Mouse (Mus musculus): ENCODE results near the gene Maml1.
"Not testable (repeated sequence)": the region's sequence is repeated elsewhere in the genome, so short reads cannot be mapped to it uniquely, and the experiment has no call there.

Gene Maml1

GRCm38 (mm10) chr11:50292190-50292855 lies at the start of gene Maml1:
Maml1 (minus strand) TSS chr11:50292311.
- DNase-seq (ENCODE audit: low spot score) = peak; percentile 97

GRCm38 (mm10) chr11:50336891-50337290 lies 44.8 kb upstream of the Maml1 start:
- no peak for DNase-seq (ENCODE audit: low spot score)

DNA sequence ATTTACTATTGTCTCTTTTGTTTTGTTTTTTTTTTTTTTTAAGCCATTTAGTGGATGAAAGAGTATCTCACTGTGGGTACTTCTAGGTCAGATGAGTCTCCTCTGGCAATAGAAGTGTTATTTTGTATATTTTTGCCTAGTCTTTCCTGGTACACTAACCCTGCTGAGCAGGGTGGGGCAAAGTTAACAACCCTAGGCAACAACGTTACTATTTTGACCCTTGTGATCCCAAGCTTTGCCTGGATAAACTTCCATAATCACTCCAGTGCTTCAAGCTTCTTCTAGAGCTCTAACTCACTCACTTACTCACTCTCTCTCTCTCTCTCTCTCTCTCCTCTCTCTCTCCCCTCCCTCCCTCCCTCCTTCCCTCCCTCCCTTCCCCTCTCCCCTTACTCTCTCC lies 44.0 kb upstream of the Maml1 start:
- no peak for DNase-seq (ENCODE audit: low spot score)

DNA sequence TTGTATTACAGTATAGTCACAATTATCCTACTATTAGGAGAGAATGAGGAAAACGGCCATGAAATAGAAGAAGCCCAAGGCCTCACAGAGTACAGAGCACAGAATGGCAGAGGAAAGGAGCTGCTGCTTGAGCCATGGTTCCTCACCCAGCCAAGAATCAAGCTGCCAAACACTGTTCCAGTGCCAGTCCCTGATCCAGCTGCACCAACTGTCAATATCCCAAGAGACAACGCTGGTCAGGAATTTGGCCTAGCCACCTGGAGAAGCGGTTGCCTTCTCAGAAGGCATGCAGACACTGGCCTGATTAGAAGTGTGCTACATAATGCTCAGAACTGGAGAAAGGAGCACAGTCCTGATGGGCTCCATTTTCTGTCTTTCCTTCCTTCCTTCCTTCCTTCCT lies 41.1 kb upstream of the Maml1 start:
- no peak for DNase-seq (ENCODE audit: low spot score)

DNA sequence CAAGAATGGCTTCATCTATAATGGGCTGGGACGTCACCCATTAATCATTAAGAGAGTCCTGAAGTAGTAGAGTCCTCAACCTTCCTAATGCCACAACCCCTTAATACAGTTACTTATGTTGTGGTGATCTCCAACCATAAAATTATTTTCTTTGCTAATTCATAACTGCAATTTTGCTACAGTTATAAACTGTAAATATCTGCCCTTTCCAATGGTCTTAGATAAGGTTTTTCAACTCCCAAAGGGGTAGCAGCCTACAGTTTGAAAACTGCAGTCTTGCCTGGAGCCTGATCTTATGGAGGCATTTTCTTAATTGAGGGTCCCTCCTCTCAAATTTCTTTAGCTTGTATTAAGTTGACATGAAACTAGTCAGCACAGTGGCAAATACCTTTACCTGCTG lies 37.3 kb upstream of the Maml1 start:
- DNase-seq (ENCODE audit: low spot score) = no peak

DNA sequence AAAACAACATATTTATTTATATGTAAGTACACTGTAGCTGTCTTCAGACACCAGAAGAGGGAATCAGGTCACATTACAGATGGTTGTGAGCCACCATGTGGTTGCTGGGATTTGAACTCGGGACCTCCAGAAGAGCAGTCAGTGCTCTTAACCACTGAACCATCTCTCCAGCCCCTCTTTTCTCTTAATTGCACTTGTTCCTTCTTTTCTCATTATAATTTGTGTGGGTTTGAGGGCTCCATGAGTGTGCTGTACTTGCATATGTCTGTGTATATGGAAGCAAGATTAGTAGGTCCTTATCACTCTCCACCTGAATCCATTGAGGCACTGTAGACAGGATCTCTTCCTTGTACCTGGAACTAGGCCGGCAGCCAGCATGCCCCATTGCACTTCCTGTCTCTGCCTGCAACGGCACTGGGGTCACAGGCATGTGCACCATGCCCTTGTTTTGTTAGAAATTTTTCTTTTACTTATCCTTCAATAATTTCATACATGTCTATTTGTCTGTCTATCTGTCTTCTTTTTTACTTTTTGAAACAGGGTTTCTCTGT lies 36.0 kb upstream of the Maml1 start:
- DNase-seq (ENCODE audit: low spot score) = no peak

- DNase-seq (ENCODE audit: low spot score) = no peak
These were observed 34.3 kb upstream of the Maml1 start for GRCm38 (mm10) chr11:50326302-50326966.

- DNase-seq (ENCODE audit: low spot score) = peak; percentile 97
These were observed 33.6 kb upstream of the Maml1 start, which contains the start of gene Canx for GRCm38 (mm10) chr11:50325496-50326301. Canx (minus strand) TSS chr11:50325673.

DNA sequence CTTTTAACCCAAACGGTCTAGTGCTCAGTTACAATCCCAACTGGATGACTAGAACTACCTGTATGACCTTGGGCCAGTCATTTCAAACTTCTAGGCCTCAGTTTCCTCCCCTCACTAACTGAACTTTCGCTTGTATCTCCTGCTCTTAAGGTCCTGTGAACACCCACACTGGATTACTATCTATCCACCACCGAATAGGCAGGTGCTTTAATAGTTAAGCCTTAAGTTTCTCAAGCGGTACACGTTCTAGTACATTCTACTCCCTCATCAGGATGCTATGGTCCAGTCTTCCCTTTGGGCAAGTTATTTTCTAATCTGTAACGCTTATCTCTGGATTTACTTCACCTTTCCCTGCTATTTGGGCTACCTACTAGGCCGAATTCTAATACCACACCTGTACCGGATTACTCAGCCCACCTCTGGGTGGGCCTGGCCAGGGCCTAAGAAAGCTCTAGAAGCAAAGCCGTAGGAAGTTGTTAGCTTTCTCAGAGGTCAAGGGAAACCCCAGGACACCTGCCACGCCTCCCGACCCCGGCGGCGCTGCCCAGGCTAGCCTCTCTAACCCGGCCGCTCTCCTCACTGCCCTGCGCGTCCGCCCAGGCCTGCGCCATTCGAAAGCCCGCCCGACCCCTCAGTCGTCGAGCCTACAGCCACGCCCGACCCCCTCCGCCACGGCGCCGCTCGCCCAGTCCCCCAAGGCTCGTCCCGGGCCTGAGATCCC lies 32.8 kb upstream of the Maml1 start:
- no peak for DNase-seq (ENCODE audit: low spot score)

- no peak for DNase-seq (ENCODE audit: low spot score)
These were observed 31.7 kb upstream of the Maml1 start for GRCm38 (mm10) chr11:50323843-50324242.

DNA sequence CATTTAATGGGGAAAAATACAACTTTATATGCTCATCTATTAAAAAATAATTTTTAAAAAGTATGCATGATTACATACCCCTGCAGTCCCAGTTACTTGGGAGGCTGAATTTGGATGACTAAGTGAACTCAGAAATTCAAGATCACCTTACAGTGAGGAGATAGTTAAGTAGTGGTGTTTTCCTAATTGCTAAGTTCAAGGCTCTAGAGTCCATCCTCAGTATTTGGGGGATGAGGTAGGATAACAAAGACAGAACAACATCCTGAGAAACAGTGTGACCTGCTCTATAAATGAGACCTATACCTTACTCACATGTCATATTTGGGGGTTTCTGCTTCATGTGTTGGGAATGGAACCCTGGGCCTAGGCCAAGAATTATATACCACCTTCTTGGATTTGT lies 30.2 kb upstream of the Maml1 start:
- DNase-seq (ENCODE audit: low spot score) = no peak

GRCm38 (mm10) chr11:50321239-50321638 lies 29.1 kb upstream of the Maml1 start:
- no peak for DNase-seq (ENCODE audit: low spot score)

DNA sequence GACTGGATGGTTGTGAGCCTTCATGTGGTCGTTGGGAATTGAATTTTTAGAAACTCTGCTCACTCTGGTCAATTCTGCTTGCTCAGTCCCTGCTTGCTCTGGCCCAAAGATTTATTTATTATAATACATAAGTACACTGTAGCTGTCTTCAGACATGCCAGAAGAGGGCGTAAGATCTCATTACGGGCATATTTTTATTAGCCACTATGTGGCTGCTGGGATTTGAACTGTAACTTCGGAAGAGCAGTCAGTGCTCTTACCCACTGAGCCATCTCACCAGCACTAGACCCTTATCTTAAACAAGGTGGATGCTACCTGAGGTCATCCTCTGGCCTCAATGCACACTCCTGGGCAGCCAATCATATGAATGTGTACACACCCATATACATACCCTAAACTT lies 27.2 kb upstream of the Maml1 start:
- DNase-seq (ENCODE audit: low spot score) = not testable (repeated sequence)

- DNase-seq (ENCODE audit: low spot score) = no peak
These were observed 20.7 kb upstream of the Maml1 start for GRCm38 (mm10) chr11:50312803-50313202.

GRCm38 (mm10) chr11:50303406-50303805 lies 11.3 kb upstream of the Maml1 start:
- DNase-seq (ENCODE audit: low spot score) = no peak

GRCm38 (mm10) chr11:50291321-50292165 lies 568 bp downstream of the Maml1 start:
- DNase-seq (ENCODE audit: low spot score) = peak; percentile 66

- no peak for DNase-seq (ENCODE audit: low spot score)
These were observed 1.5 kb downstream of the Maml1 start for GRCm38 (mm10) chr11:50290486-50291225.

GRCm38 (mm10) chr11:50286428-50286827 lies 5.7 kb downstream of the Maml1 start:
- DNase-seq (ENCODE audit: low spot score) = no peak

DNA sequence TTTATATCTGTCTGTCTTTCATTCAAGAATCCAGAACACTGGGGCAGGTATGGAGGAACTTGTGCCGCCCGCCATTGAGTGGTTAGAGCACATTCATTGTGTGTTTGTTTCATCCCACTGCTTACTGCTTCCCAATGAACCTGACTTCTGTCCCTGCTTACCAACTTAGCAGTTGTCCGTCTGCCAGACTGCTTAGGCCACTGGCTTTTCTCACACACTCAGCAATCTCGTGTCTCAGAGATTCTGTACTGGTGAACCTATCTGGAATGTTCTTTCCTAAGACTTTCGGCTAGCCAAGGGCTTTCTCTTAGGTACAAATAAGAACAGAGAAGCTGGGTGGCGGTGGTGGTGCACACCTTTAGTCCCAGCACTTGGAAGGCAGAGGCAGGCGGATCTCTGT lies 6.4 kb downstream of the Maml1 start:
- no peak for DNase-seq (ENCODE audit: low spot score)

DNA sequence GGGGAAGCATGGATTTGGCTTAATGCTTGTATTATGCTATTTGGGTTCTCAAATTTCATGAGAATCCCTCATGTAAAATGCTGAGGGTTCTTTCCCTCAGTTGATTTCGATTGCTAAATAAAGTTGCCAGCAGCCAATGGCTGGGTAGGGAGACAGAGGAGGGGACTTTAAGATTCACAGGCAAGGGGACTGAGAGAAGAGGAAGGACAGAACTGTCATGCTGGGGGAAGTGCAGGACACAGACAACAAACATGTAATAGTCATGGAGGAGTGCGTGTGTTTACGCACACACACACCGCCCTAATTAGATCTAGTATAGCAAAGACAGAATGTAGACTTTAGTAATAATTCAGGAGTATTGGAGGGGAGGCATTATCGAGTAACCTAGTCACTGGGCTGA lies 6.8 kb downstream of the Maml1 start:
- DNase-seq (ENCODE audit: low spot score) = no peak
